Mouse (Mus musculus): ENCODE results near the gene Ndufs2. TPM values are rescaled to one million over a fixed set of nuclear protein-coding genes. Genes with fewer than 3 reads are reported as not detected.

The Ndufs2 gene
- polyA plus RNA-seq, 1 experiment from 2014 or later = 219 TPM

DNA sequence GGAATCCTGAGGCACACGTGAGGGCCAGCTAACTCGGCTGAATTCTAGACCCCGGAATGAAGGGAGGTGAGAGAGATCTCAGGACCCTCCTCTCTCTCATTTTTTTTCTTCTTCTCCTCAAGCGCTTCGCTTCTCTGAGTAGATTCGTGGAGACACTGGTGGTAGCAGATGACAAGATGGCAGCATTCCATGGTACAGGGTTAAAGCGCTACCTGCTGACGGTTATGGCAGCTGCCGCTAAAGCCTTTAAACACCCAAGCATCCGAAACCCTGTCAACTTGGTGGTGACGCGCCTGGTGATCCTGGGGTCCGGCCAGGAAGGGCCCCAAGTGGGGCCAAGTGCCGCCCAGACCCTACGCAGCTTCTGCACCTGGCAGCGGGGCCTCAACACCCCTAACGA, 1.2 kb upstream of the Ndufs2 start:
- H3K4me2 ChIP-seq (replicated peaks; ENCODE audit: low read depth, low read length) = peak overlapping the region; percentile 57
- H3K9me3 ChIP-seq (ENCODE audit: control insufficient read depth, low read depth, low read length) = no peaks in the 10 kb centered on the region
- H3K27ac ChIP-seq (ENCODE audit: low read length) = peak overlapping the region; percentile 84
- 59% methylated on average over 17 of the region's 17 CpGs for WGBS
- ATAC-seq (ENCODE audit: insufficient number of reproducible peaks, insufficient read depth, low FRiP score, low read depth) = no peak
- H3K4me3 ChIP-seq (ENCODE audit: low read depth, low read length) = peak overlapping the region; percentile 31; the same call in 1 of the 2 replicates
- H3K4me1 ChIP-seq (ENCODE audit: control insufficient read depth, insufficient read depth, low read length) = peaks cover 47% of the 10 kb centered on the region
- H3K36me3 ChIP-seq (ENCODE audit: control insufficient read depth, insufficient read depth, low read length) = no peaks in the 10 kb centered on the region
- 0 out of 2 replicates have a peak overlapping the region, but pooled peaks have one; percentile 28 for H3K9ac ChIP-seq (replicated peaks; ENCODE audit: low read depth, low read length)
- no peaks in the 10 kb centered on the region for H3K27me3 ChIP-seq (ENCODE audit: control insufficient read depth, insufficient read depth, low read length)

DNA sequence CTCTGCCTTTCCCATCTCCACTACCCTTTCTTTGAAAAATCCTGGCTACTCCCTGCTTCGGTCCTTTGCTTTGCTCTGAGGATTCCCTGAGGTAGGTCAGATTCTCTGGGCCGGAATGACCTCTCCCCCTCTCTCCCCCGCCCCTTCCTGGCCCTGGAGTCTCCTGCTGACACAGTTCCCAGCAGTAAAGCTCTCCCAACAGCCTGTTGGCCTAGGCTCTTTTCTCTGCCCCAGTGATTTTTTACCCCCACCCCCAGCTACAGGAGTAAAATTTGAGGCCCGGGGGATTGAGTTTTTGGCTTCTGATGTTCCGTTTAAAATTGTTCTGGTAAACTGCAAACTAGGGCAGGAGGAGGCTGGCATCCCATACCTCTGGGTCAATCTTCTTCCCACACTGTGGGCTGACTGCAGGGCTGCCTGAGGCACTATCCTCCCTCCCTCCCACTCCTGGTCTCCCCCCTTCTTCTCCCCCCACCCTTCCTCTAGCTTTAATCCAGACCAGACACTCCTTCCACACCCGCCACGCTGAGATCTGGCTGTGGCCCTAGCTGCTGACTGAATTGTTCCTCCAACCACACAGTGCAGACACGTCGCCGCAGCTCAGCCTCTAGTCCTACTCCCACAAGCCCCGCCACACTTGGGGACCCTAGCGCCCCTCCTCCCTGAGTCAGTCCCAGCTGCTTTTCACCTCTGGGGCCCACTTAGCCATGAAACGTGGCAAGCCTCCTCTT, 571 bp upstream of the Ndufs2 start:
- H3K36me3 ChIP-seq (ENCODE audit: control insufficient read depth, insufficient read depth, low read length) = no peaks in the 10 kb centered on the region
- peak overlapping the region; percentile 84 for H3K27ac ChIP-seq (ENCODE audit: low read length)
- peak overlapping the region; percentile 57 for H3K4me2 ChIP-seq (replicated peaks; ENCODE audit: low read depth, low read length)
- no peaks in the 10 kb centered on the region for H3K27me3 ChIP-seq (ENCODE audit: control insufficient read depth, insufficient read depth, low read length)
- no peaks in the 10 kb centered on the region for H3K9me3 ChIP-seq (ENCODE audit: control insufficient read depth, low read depth, low read length)
- 0 out of 2 replicates have a peak overlapping the region, but pooled peaks have one; percentile 28 for H3K9ac ChIP-seq (replicated peaks; ENCODE audit: low read depth, low read length)
- H3K4me3 ChIP-seq (ENCODE audit: low read depth, low read length) = peak overlapping the region; percentile 31
- peak; percentile 25; the same call in 1 of the 2 replicates for ATAC-seq (ENCODE audit: insufficient number of reproducible peaks, insufficient read depth, low FRiP score, low read depth)
- WGBS = 9% methylated on average over 13 of the region's 13 CpGs
- peaks cover 47% of the 10 kb centered on the region for H3K4me1 ChIP-seq (ENCODE audit: control insufficient read depth, insufficient read depth, low read length)

DNA sequence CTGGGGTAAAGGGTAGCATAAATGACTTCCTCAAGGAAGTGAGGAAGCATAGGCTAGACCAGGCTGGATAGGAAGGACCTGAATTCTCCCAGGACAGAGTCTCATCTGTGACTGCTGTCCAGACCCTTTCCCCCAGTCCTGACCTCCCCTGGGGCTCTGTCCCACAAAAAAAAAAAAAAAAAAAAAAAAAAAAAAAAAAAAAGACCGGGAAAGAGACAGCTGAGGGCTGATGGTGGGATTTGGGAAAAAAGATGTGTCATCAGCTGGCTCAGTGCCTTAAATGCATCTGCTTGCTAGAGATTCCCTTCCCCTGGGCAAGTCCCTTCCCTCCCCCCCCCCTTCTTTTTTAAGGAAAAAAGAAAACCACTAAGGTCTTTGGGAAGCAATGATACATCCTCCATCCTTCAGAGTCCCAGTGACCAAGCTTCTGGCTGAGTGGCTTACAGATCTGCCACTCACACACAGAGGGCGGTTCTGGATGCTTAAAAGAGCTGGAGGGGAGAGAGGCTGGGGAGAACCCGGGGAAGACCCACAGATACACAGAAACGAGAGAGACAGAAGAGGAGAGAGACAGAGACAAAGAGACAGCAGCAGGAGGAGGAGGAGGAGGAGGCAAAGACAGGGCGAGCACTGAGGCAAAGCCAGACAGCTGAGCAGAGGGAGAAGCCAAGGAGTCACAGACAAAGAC, 1.1 kb downstream of the Ndufs2 start, which contains the start of gene Adamts4:
Gene Adamts4 (plus strand): TSS at position 509 of the 688 bp plus-strand sequence.
- no peak for ATAC-seq (ENCODE audit: insufficient number of reproducible peaks, insufficient read depth, low FRiP score, low read depth)
- Histone ChIP-seq H3K9ac (replicated peaks; ENCODE audit: low read depth, low read length) (peak within 1 kb of the TSS; percentile 30), H3K4me3 (ENCODE audit: low read depth, low read length) (peak within 1 kb of the TSS; percentile 31), H3K27ac (ENCODE audit: low read length) (peak within 1 kb of the TSS; percentile 84), H3K4me1 (ENCODE audit: control insufficient read depth, insufficient read depth, low read length) (peaks cover 51% of the 10 kb centered on the region), H3K4me2 (replicated peaks; ENCODE audit: low read depth, low read length) (peak within 1 kb of the TSS; percentile 57), H3K27me3 (ENCODE audit: control insufficient read depth, insufficient read depth, low read length) (no peaks in the 10 kb centered on the region), H3K9me3 (ENCODE audit: control insufficient read depth, low read depth, low read length) (no peaks in the 10 kb centered on the region), H3K36me3 (ENCODE audit: control insufficient read depth, insufficient read depth, low read length) (no peaks in the 10 kb centered on the region)
- WGBS = 17% methylated on average over 5 of the region's 5 CpGs

DNA sequence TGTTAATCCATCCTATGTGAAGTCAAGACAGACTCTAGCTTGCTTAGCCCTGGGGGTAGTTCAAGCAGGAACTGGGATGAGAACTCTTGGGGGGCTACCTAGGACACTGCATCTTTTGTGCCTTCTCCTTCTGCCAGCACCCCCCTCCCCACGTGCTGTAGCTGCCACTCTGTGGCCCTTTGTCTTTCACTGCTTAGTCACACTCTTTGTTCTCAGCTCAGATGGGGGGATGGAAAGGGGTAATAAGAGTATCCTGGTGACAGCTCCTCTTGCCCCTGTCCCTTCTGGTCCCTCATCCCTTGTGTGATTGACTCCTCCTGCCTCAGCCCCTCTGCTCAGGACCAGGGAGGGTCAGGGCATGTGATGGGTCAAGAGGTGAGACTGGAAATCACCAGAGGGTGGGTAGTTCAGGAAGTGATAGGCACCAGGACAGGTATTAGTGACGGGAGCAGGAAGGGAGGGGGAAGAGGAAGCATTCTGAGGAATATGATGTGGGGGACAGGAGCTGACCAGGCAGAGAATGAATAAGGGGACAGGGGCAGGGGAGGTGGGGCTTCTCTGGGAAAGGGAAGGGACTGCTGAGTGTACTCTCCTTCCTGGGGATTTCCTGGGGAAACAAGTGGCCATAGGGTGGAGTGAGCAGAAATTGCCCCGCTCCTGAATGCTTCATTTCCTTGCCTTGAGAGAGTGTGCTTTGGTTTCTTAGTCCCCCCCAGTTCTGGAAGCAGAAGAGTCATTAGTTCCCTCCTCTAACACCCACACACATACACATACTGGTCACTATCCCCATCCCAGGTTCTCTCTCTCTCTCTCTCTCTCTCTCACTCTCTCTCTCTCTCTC, 2.6 kb downstream of the Ndufs2 start:
- no peak for ATAC-seq (ENCODE audit: insufficient number of reproducible peaks, insufficient read depth, low FRiP score, low read depth)
- H3K9me3 ChIP-seq (ENCODE audit: control insufficient read depth, low read depth, low read length) = no peaks in the 10 kb centered on the region
- peaks cover 5% of the 10 kb centered on the region for H3K36me3 ChIP-seq (ENCODE audit: control insufficient read depth, insufficient read depth, low read length)
- 59% methylated on average over 3 of the region's 3 CpGs for WGBS
- peaks cover 51% of the 10 kb centered on the region for H3K4me1 ChIP-seq (ENCODE audit: control insufficient read depth, insufficient read depth, low read length)
- peak overlapping the region; percentile 94; the same call in 1 of the 2 replicates for H3K27ac ChIP-seq (ENCODE audit: low read length)
- H3K27me3 ChIP-seq (ENCODE audit: control insufficient read depth, insufficient read depth, low read length) = no peaks in the 10 kb centered on the region
- H3K4me2 ChIP-seq (replicated peaks; ENCODE audit: low read depth, low read length) = no peak overlapping the region
- H3K9ac ChIP-seq (replicated peaks; ENCODE audit: low read depth, low read length) = no peak overlapping the region
- no peak overlapping the region for H3K4me3 ChIP-seq (ENCODE audit: low read depth, low read length)

DNA sequence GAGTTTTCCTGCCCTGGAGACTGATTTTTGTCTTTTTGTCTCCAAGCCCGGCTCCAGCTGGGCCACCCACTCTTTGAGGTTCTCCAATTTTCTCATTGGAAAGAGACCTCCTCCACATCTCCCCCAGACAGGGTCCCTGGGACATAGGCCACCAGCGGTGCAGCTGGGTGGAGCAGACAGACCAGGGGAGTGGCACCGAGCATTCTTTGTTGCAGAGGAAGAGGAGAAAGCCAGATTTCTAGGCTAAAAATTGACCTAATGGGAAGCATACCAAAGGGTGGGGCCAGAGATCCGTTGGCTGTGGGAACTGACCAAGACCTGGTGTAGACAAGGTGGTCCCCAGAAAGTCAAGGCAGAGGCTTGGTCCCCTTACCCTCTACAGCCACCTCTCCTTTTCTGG, 3.3 kb downstream of the Ndufs2 start:
- ATAC-seq (ENCODE audit: insufficient number of reproducible peaks, insufficient read depth, low FRiP score, low read depth) = no peak
- Histone ChIP-seq H3K27me3 (ENCODE audit: control insufficient read depth, insufficient read depth, low read length) (no peaks in the 10 kb centered on the region), H3K9ac (replicated peaks; ENCODE audit: low read depth, low read length) (no peak overlapping the region), H3K4me2 (replicated peaks; ENCODE audit: low read depth, low read length) (peak overlapping the region; percentile 75), H3K27ac (ENCODE audit: low read length) (peak overlapping the region; percentile 94), H3K36me3 (ENCODE audit: control insufficient read depth, insufficient read depth, low read length) (peaks cover 12% of the 10 kb centered on the region), H3K4me3 (ENCODE audit: low read depth, low read length) (peak overlapping the region; percentile 74; the same call in 1 of the 2 replicates), H3K4me1 (ENCODE audit: control insufficient read depth, insufficient read depth, low read length) (peaks cover 51% of the 10 kb centered on the region), H3K9me3 (ENCODE audit: control insufficient read depth, low read depth, low read length) (no peaks in the 10 kb centered on the region)
- 20% methylated on average over 4 of the region's 4 CpGs for WGBS

DNA sequence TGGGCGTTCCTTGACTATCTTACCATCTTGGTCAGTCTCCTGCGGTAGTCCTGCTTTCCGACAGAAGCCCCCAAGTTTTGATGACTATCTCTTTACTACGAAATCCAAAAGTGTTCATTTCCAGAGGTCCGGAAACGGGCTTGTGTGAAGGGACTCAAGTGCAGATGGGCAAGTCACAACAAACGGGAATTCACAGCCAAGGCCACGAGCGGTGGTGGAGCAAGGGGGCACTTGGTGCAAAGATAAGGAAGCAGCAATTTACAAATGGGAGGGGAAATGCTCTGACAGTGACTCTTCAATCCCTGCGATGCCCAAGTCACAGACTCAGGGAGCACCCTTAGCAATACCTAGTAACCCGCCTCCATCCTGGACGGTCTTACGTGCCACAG, 3.7 kb downstream of the Ndufs2 start:
- H3K4me3 ChIP-seq (ENCODE audit: low read depth, low read length) = peak overlapping the region; percentile 74

DNA sequence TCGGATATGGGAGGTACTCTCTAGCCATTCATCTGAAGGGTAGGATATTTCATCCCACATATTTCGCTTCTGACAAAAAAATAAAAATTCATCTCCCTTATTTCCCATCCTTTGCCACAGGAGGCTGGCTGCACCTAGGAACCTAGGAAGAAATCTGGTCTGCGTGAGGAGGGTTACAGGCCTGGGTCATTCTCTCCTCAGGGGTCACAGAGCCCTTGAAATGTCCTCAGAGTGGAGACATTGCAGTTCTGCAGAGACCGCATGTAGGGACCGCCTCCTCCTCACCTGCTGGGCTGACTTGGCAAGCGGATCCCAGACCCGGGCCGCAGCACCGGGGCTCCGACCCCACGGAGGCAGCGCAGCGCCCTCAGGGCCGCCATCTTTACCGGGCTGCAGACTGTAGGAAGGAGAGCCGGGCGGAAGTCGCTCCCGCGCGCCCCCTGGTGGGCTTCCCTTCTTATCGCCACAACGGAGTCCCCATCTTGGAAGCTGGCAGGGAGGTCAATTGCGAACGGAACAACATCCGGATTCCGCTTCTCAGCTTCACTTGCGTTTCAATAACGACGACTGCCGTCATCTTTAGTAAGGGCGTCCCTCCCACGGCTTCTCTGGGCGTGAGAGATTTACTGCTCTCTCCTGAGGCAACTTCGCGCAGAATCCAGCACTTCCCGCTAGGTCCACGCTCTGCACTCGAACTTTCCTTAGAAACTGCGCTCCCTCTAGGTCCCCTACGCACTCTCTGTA, 4.3 kb downstream of the Ndufs2 start:
- peaks cover 20% of the 10 kb centered on the region for H3K36me3 ChIP-seq (ENCODE audit: control insufficient read depth, insufficient read depth, low read length)
- ATAC-seq (ENCODE audit: insufficient number of reproducible peaks, insufficient read depth, low FRiP score, low read depth) = peak; percentile 91
- H3K4me2 ChIP-seq (replicated peaks; ENCODE audit: low read depth, low read length) = peak overlapping the region; percentile 75
- H3K4me1 ChIP-seq (ENCODE audit: control insufficient read depth, insufficient read depth, low read length) = peaks cover 43% of the 10 kb centered on the region
- H3K27ac ChIP-seq (ENCODE audit: low read length) = peak overlapping the region; percentile 94
- H3K27me3 ChIP-seq (ENCODE audit: control insufficient read depth, insufficient read depth, low read length) = no peaks in the 10 kb centered on the region
- H3K9me3 ChIP-seq (ENCODE audit: control insufficient read depth, low read depth, low read length) = no peaks in the 10 kb centered on the region
- peak overlapping the region; percentile 74 for H3K4me3 ChIP-seq (ENCODE audit: low read depth, low read length)
- H3K9ac ChIP-seq (replicated peaks; ENCODE audit: low read depth, low read length) = peak overlapping the region; percentile 86
- WGBS = under 1% methylated on average over 41 of the region's 41 CpGs

More for the DNA sequence above, 3.7 kb downstream of the Ndufs2 start:
- Histone ChIP-seq H3K9me3 (ENCODE audit: control insufficient read depth, low read depth, low read length) (no peaks in the 10 kb centered on the region), H3K4me2 (replicated peaks; ENCODE audit: low read depth, low read length) (peak overlapping the region; percentile 75), H3K4me1 (ENCODE audit: control insufficient read depth, insufficient read depth, low read length) (peaks cover 48% of the 10 kb centered on the region), H3K9ac (replicated peaks; ENCODE audit: low read depth, low read length) (peak overlapping the region; percentile 22; the same call in 1 of the 2 replicates), H3K36me3 (ENCODE audit: control insufficient read depth, insufficient read depth, low read length) (peaks cover 17% of the 10 kb centered on the region), H3K27me3 (ENCODE audit: control insufficient read depth, insufficient read depth, low read length) (no peaks in the 10 kb centered on the region), H3K27ac (ENCODE audit: low read length) (peak overlapping the region; percentile 94)
- no peak for ATAC-seq (ENCODE audit: insufficient number of reproducible peaks, insufficient read depth, low FRiP score, low read depth)
- whole genome bisulfite sequencing = 9% methylated on average over 13 of the region's 13 CpGs

Data from stomach, embryonic 14.5 days (tissue).